Mouse (Mus musculus): ENCODE measurements at regions not wholly inside any gene's neighbourhood (a gene's known extent, or its start where the extent isn't known, plus 50 kb on each side); places are given as distances from the start of the nearest gene placed in this dataset.
"Not testable (repeated sequence)": the region's sequence is repeated elsewhere in the genome, so short reads cannot be mapped to it uniquely, and the experiment has no call there.

GRCm38 (mm10) chr2:78548683-78549467, 319.0 kb upstream of the Ube2e3 start:
- no peak for ATAC-seq
- Histone ChIP-seq H3K27me3 (ENCODE audit: insufficient read depth, low read length) (no peaks in the 10 kb centered on the region), H3K27ac (ENCODE audit: low read depth, low read length) (no peak overlapping the region), H3K4me2 (ENCODE audit: low read depth) (no peak overlapping the region), H3K4me1 (ENCODE audit: insufficient read depth) (no peaks in the 10 kb centered on the region), H3K9me3 (ENCODE audit: low read length) (no peaks in the 10 kb centered on the region), H3K36me3 (ENCODE audit: insufficient read depth) (no peaks in the 10 kb centered on the region), H3K9ac (no peak overlapping the region), H3K4me3 (ENCODE audit: low read depth, low read length) (no peak overlapping the region)
- DNase-seq = no peak
- WGBS = 65% methylated on average over 4 of the region's 4 CpGs
- no peak for TF ChIP-seq CTCF (IDR thresholded peaks at IDR 0.05; ENCODE audit: low read depth)

- Histone ChIP-seq H3K27ac (ENCODE audit: low read depth, low read length) (no peak overlapping the region), H3K4me1 (ENCODE audit: insufficient read depth) (no peaks in the 10 kb centered on the region), H3K27me3 (ENCODE audit: insufficient read depth, low read length) (no peaks in the 10 kb centered on the region), H3K4me3 (ENCODE audit: low read depth, low read length) (no peak overlapping the region), H3K9me3 (ENCODE audit: low read length) (no peaks in the 10 kb centered on the region), H3K9ac (no peak overlapping the region), H3K4me2 (ENCODE audit: low read depth) (no peak overlapping the region), H3K36me3 (ENCODE audit: insufficient read depth) (no peaks in the 10 kb centered on the region)
- no peak for DNase-seq
- ATAC-seq = no peak
- WGBS = 82% methylated on average over 4 of the region's 4 CpGs
- no peak for TF ChIP-seq CTCF (IDR thresholded peaks at IDR 0.05; ENCODE audit: low read depth)
Measured at GRCm38 (mm10) chr2:78547286-78547685, 320.6 kb upstream of the Ube2e3 start.

GRCm38 (mm10) chr2:78540422-78540821, 327.5 kb upstream of the Ube2e3 start:
- H3K4me3 ChIP-seq (ENCODE audit: low read depth, low read length) = no peak overlapping the region
- no peaks in the 10 kb centered on the region for H3K4me1 ChIP-seq (ENCODE audit: insufficient read depth)
- no peak for ATAC-seq
- H3K36me3 ChIP-seq (ENCODE audit: insufficient read depth) = no peaks in the 10 kb centered on the region
- no peak for DNase-seq
- H3K9ac ChIP-seq = no peak overlapping the region
- no peak overlapping the region for H3K4me2 ChIP-seq (ENCODE audit: low read depth)
- no peak for TF ChIP-seq CTCF (IDR thresholded peaks at IDR 0.05; ENCODE audit: low read depth)
- 55% methylated on average over 3 of the region's 3 CpGs for WGBS
- H3K27me3 ChIP-seq (ENCODE audit: insufficient read depth, low read length) = no peaks in the 10 kb centered on the region
- H3K9me3 ChIP-seq (ENCODE audit: low read length) = no peaks in the 10 kb centered on the region
- H3K27ac ChIP-seq (ENCODE audit: low read depth, low read length) = no peak overlapping the region

GRCm38 (mm10) chr2:78539592-78540300, 328.2 kb upstream of the Ube2e3 start:
- no peak for ATAC-seq
- H3K4me2 ChIP-seq (ENCODE audit: low read depth) = no peak overlapping the region
- no peaks in the 10 kb centered on the region for H3K9me3 ChIP-seq (ENCODE audit: low read length)
- no peak overlapping the region for H3K4me3 ChIP-seq (ENCODE audit: low read depth, low read length)
- DNase-seq = no peak
- no peak overlapping the region for H3K27ac ChIP-seq (ENCODE audit: low read depth, low read length)
- H3K4me1 ChIP-seq (ENCODE audit: insufficient read depth) = no peaks in the 10 kb centered on the region
- no peak overlapping the region for H3K9ac ChIP-seq
- H3K27me3 ChIP-seq (ENCODE audit: insufficient read depth, low read length) = no peaks in the 10 kb centered on the region
- no peaks in the 10 kb centered on the region for H3K36me3 ChIP-seq (ENCODE audit: insufficient read depth)
- no peak for TF ChIP-seq CTCF (IDR thresholded peaks at IDR 0.05; ENCODE audit: low read depth)
- 48% methylated on average over 5 of the region's 5 CpGs for WGBS

GRCm38 (mm10) chr2:78537574-78537973, 330.4 kb upstream of the Ube2e3 start:
- H3K36me3 ChIP-seq (ENCODE audit: insufficient read depth) = no peaks in the 10 kb centered on the region
- no peak overlapping the region for H3K9ac ChIP-seq
- H3K4me2 ChIP-seq (ENCODE audit: low read depth) = no peak overlapping the region
- ATAC-seq (no peak), DNase-seq (no peak)
- 77% methylated on average over 2 of the region's 2 CpGs for WGBS
- H3K4me1 ChIP-seq (ENCODE audit: insufficient read depth) = no peaks in the 10 kb centered on the region
- no peak for TF ChIP-seq CTCF (IDR thresholded peaks at IDR 0.05; ENCODE audit: low read depth)
- H3K9me3 ChIP-seq (ENCODE audit: low read length) = no peaks in the 10 kb centered on the region
- no peaks in the 10 kb centered on the region for H3K27me3 ChIP-seq (ENCODE audit: insufficient read depth, low read length)
- no peak overlapping the region for H3K27ac ChIP-seq (ENCODE audit: low read depth, low read length)
- H3K4me3 ChIP-seq (ENCODE audit: low read depth, low read length) = no peak overlapping the region

GRCm38 (mm10) chr2:78533881-78534280, 334.0 kb upstream of the Ube2e3 start:
- not testable (repeated sequence) for H3K9me3 ChIP-seq (ENCODE audit: low read length); H3K27me3 ChIP-seq (ENCODE audit: insufficient read depth, low read length); DNase-seq; H3K4me1 ChIP-seq (ENCODE audit: insufficient read depth); H3K27ac ChIP-seq (ENCODE audit: low read depth, low read length); H3K4me3 ChIP-seq (ENCODE audit: low read depth, low read length); H3K36me3 ChIP-seq (ENCODE audit: insufficient read depth); H3K4me2 ChIP-seq (ENCODE audit: low read depth); ATAC-seq; H3K9ac ChIP-seq
- 98% methylated on average over 5 of the region's 5 CpGs for WGBS

- Histone ChIP-seq H3K27me3 (ENCODE audit: insufficient read depth, low read length) (no peaks in the 10 kb centered on the region), H3K36me3 (ENCODE audit: insufficient read depth) (no peaks in the 10 kb centered on the region), H3K4me1 (ENCODE audit: insufficient read depth) (no peaks in the 10 kb centered on the region), H3K4me3 (ENCODE audit: low read depth, low read length) (no peak overlapping the region), H3K4me2 (ENCODE audit: low read depth) (no peak overlapping the region), H3K9me3 (ENCODE audit: low read length) (no peaks in the 10 kb centered on the region), H3K27ac (ENCODE audit: low read depth, low read length) (no peak overlapping the region), H3K9ac (no peak overlapping the region)
- TF ChIP-seq CTCF (IDR thresholded peaks at IDR 0.05; ENCODE audit: low read depth) = no peak
- DNase-seq (no peak), ATAC-seq (no peak)
- WGBS = 77% methylated on average over 2 of the region's 2 CpGs
Measured at GRCm38 (mm10) chr2:78530535-78530934, 337.4 kb upstream of the Ube2e3 start.

All from forebrain, postnatal 0 days (tissue).